Mouse (Mus musculus) liver, embryonic 13.5 days (tissue): Measurements from ENCODE around the gene Abhd14b. TPM values are rescaled to one million over a fixed set of nuclear protein-coding genes. Genes with fewer than 3 reads are reported as not detected.
"Not testable (repeated sequence)": the region's sequence is repeated elsewhere in the genome, so short reads cannot be mapped to it uniquely, and the experiment has no call there.

Experiments
- ATAC-seq: fragments of 200-750 bp; cut with Nextera tagmentation; 2 replicates; pipeline ENCODE4 v1.8.0; 2017; ENCODE audit warnings: low read depth, mild to moderate bottlenecking, moderate number of reproducible peaks, moderate library complexity
- DNase-seq: peaks from one replicate; pipeline ENCODE4 v3.0.0; 2022
- H3K27ac ChIP-seq: fragments of 300-500 bp; sonication (generic); 2 replicates; pipeline ENCODE4 v1.5.1; 2015; ENCODE audit warnings: moderate library complexity, mild to moderate bottlenecking, inconsistent platforms
- H3K27me3 ChIP-seq: fragments of 300-500 bp; sonication (generic); 2 replicates; pipeline ENCODE4 v1.6.1; 2015; ENCODE audit warnings: mild to moderate bottlenecking, inconsistent platforms
- H3K36me3 ChIP-seq: fragments of 300-500 bp; sonication (generic); 2 replicates; pipeline ENCODE4 v1.6.1; 2015; ENCODE audit warnings: mild to moderate bottlenecking, inconsistent platforms
- H3K4me1 ChIP-seq: fragments of 300-500 bp; sonication (generic); replicated peaks from 2 replicates; pipeline ENCODE4 v1.6.1; 2015; ENCODE audit warnings: inconsistent platforms
- H3K4me2 ChIP-seq: fragments of 300-500 bp; sonication (generic); 2 replicates; pipeline ENCODE4 v1.6.1; 2015; ENCODE audit warnings: inconsistent platforms, mild to moderate bottlenecking, moderate library complexity
- H3K4me3 ChIP-seq: fragments of 300-500 bp; sonication (generic); replicated peaks from 2 replicates; pipeline ENCODE4 v1.5.1; 2015; ENCODE audit warnings: mild to moderate bottlenecking, inconsistent platforms
- H3K9ac ChIP-seq: fragments of 300-500 bp; sonication (generic); 2 replicates; pipeline ENCODE4 v1.6.1; 2015; ENCODE audit warnings: mild to moderate bottlenecking, inconsistent platforms
- H3K9me3 ChIP-seq: fragments of 300-500 bp; sonication (generic); replicated peaks from 2 replicates; pipeline ENCODE4 v1.6.1; 2016; ENCODE audit warnings: inconsistent platforms
- WGBS: fragments of 180-500 bp; shearing (Covaris S2); methylation state at CpG from one replicate; pipeline ENCODE4 v1.1.7; 2015; ENCODE audit not compliant: insufficient replicate concordance; 5-methylcytosine and 5-hydroxymethylcytosine counted together
- polyA plus RNA-seq: library from polyadenylated mRNA; unstranded; fragments of >200 nt; fragmentation: Nextera tagmentation; extraction: Ambion mirVana; gene quantifications from 2 replicates; pipeline ENCODE4 v1.2.1, GENCODE M21; 2015

The Abhd14b gene
- polyA plus RNA-seq, 1 experiment from 2014 or later = 16.7 TPM

- H3K4me3 ChIP-seq = peak within 1 kb of the TSS; percentile 75
- H3K4me1 ChIP-seq = peaks cover 51% of the 10 kb centered on the region
- peak within 1 kb of the TSS; percentile 98 for H3K4me2 ChIP-seq
- 0 out of 2 replicates have a peak within 1 kb of the TSS, but pooled peaks have one; percentile 35 for H3K27ac ChIP-seq
- ATAC-seq (peak; percentile 98), DNase-seq (peak; percentile 99)
- no peaks in the 10 kb centered on the region for H3K27me3 ChIP-seq
- peak within 1 kb of the TSS; percentile 73 for H3K9ac ChIP-seq
- H3K36me3 ChIP-seq = peaks cover 25% of the 10 kb centered on the region
- 0% methylated on average over 41 of the region's 41 CpGs for WGBS
- H3K9me3 ChIP-seq = no peaks in the 10 kb centered on the region
These were observed 29.7 kb downstream of the Abhd14b start, which contains the start of gene Parp3 for GRCm38 (mm10) chr9:106476924-106477484. Gene Parp3, minus strand, starts transcription at chr9:106476949.

- no peak overlapping the region for H3K27ac ChIP-seq
- peak overlapping the region; percentile 73 for H3K9ac ChIP-seq
- peak overlapping the region; percentile 98 for H3K4me2 ChIP-seq
- under 1% methylated on average over 16 of the region's 16 CpGs for WGBS
- peak overlapping the region; percentile 75 for H3K4me3 ChIP-seq
- no peaks in the 10 kb centered on the region for H3K27me3 ChIP-seq
- DNase-seq (no peak), ATAC-seq (no peak)
- peaks cover 51% of the 10 kb centered on the region for H3K4me1 ChIP-seq
- H3K9me3 ChIP-seq = no peaks in the 10 kb centered on the region
- H3K36me3 ChIP-seq = peaks cover 29% of the 10 kb centered on the region
These were observed 30.4 kb downstream of the Abhd14b start for GRCm38 (mm10) chr9:106477649-106478048.

- ATAC-seq = no peak
- H3K4me3 ChIP-seq = peak overlapping the region; percentile 75
- H3K27ac ChIP-seq = no peak overlapping the region
- DNase-seq = no peak
- WGBS = 62% methylated on average over 9 of the region's 9 CpGs
- H3K36me3 ChIP-seq = peaks cover 33% of the 10 kb centered on the region
- H3K4me1 ChIP-seq = peaks cover 51% of the 10 kb centered on the region
- H3K4me2 ChIP-seq = peak overlapping the region; percentile 98
- H3K9me3 ChIP-seq = no peaks in the 10 kb centered on the region
- no peaks in the 10 kb centered on the region for H3K27me3 ChIP-seq
- peak overlapping the region; percentile 73 for H3K9ac ChIP-seq
These were observed 30.8 kb downstream of the Abhd14b start for GRCm38 (mm10) chr9:106478101-106478500.

- no peak for ATAC-seq
- H3K27ac ChIP-seq = no peak overlapping the region
- H3K9ac ChIP-seq = no peak overlapping the region
- WGBS = 70% methylated on average over 7 of the region's 7 CpGs
- peaks cover 35% of the 10 kb centered on the region for H3K4me1 ChIP-seq
- H3K9me3 ChIP-seq = no peaks in the 10 kb centered on the region
- H3K4me2 ChIP-seq = no peak overlapping the region
- no peak overlapping the region for H3K4me3 ChIP-seq
- no peaks in the 10 kb centered on the region for H3K27me3 ChIP-seq
- H3K36me3 ChIP-seq = peaks cover 57% of the 10 kb centered on the region
- no peak for DNase-seq
These were observed 33.3 kb downstream of the Abhd14b start for GRCm38 (mm10) chr9:106480541-106480940.

- no peak for ATAC-seq
- Histone ChIP-seq H3K4me2 (no peak overlapping the region), H3K27me3 (no peaks in the 10 kb centered on the region), H3K9ac (no peak overlapping the region), H3K27ac (no peak overlapping the region), H3K9me3 (no peaks in the 10 kb centered on the region), H3K4me1 (peaks cover 30% of the 10 kb centered on the region), H3K36me3 (peaks cover 63% of the 10 kb centered on the region), H3K4me3 (no peak overlapping the region)
- no peak for DNase-seq
- 77% methylated on average over 15 of the region's 15 CpGs for WGBS
These were observed 33.8 kb downstream of the Abhd14b start for GRCm38 (mm10) chr9:106481075-106481474.

- no peak overlapping the region for H3K4me3 ChIP-seq
- no peak overlapping the region for H3K4me2 ChIP-seq
- no peak overlapping the region for H3K27ac ChIP-seq
- H3K4me1 ChIP-seq = peaks cover 24% of the 10 kb centered on the region
- H3K27me3 ChIP-seq = no peaks in the 10 kb centered on the region
- ATAC-seq = no peak
- WGBS = 81% methylated on average over 13 of the region's 13 CpGs
- H3K36me3 ChIP-seq = peaks cover 64% of the 10 kb centered on the region
- no peak for DNase-seq
- H3K9ac ChIP-seq = no peak overlapping the region
- H3K9me3 ChIP-seq = no peaks in the 10 kb centered on the region
These were observed 34.4 kb downstream of the Abhd14b start for GRCm38 (mm10) chr9:106481676-106482075.

GRCm38 (mm10) chr9:106482578-106483115 is 35.4 kb downstream of the Abhd14b start:
- peaks cover 64% of the 10 kb centered on the region for H3K36me3 ChIP-seq
- H3K4me2 ChIP-seq = no peak overlapping the region
- no peaks in the 10 kb centered on the region for H3K9me3 ChIP-seq
- H3K27ac ChIP-seq = no peak overlapping the region
- no peak overlapping the region for H3K9ac ChIP-seq
- DNase-seq (no peak), ATAC-seq (no peak)
- peaks cover 17% of the 10 kb centered on the region for H3K4me1 ChIP-seq
- H3K4me3 ChIP-seq = no peak overlapping the region
- no peaks in the 10 kb centered on the region for H3K27me3 ChIP-seq
- 80% methylated on average over 17 of the region's 17 CpGs for WGBS

GRCm38 (mm10) chr9:106483136-106483535 is 35.9 kb downstream of the Abhd14b start:
- 91% methylated on average over 10 of the region's 10 CpGs for WGBS
- Histone ChIP-seq H3K4me1 (peaks cover 13% of the 10 kb centered on the region), H3K4me2 (no peak overlapping the region), H3K27ac (no peak overlapping the region), H3K27me3 (no peaks in the 10 kb centered on the region), H3K36me3 (peaks cover 64% of the 10 kb centered on the region), H3K4me3 (no peak overlapping the region), H3K9me3 (no peaks in the 10 kb centered on the region), H3K9ac (no peak overlapping the region)
- ATAC-seq = no peak; the same call in 1 of the 2 replicates
- no peak for DNase-seq

- H3K36me3 ChIP-seq = peaks cover 64% of the 10 kb centered on the region
- ATAC-seq (0 out of 2 replicates have a peak, but pooled peaks have one; percentile 11), DNase-seq (no peak)
- no peaks in the 10 kb centered on the region for H3K27me3 ChIP-seq
- H3K4me1 ChIP-seq = peaks cover 8% of the 10 kb centered on the region
- no peak overlapping the region for H3K4me2 ChIP-seq
- 88% methylated on average over 17 of the region's 17 CpGs for WGBS
- H3K9ac ChIP-seq = no peak overlapping the region
- no peaks in the 10 kb centered on the region for H3K9me3 ChIP-seq
- H3K27ac ChIP-seq = no peak overlapping the region
- H3K4me3 ChIP-seq = no peak overlapping the region
These were observed 36.3 kb downstream of the Abhd14b start for GRCm38 (mm10) chr9:106483606-106484005.

- H3K4me1 ChIP-seq = no peaks in the 10 kb centered on the region
- H3K4me2 ChIP-seq = no peak overlapping the region
- DNase-seq (no peak), ATAC-seq (no peak)
- WGBS = 85% methylated on average over 10 of the region's 10 CpGs
- H3K27ac ChIP-seq = no peak overlapping the region
- H3K4me3 ChIP-seq = no peak overlapping the region
- no peaks in the 10 kb centered on the region for H3K27me3 ChIP-seq
- H3K9me3 ChIP-seq = no peaks in the 10 kb centered on the region
- H3K9ac ChIP-seq = no peak overlapping the region
- H3K36me3 ChIP-seq = peaks cover 57% of the 10 kb centered on the region
These were observed 37.8 kb downstream of the Abhd14b start for GRCm38 (mm10) chr9:106485076-106485475.

GRCm38 (mm10) chr9:106487602-106488001 is 40.3 kb downstream of the Abhd14b start:
- peaks cover 36% of the 10 kb centered on the region for H3K36me3 ChIP-seq
- WGBS = 62% methylated on average over 6 of the region's 6 CpGs

GRCm38 (mm10) chr9:106499667-106500066 is 52.4 kb downstream of the Abhd14b start, which contains the start of gene Iqcf1:
Gene Iqcf1, plus strand, starts transcription at chr9:106499967.
- Histone ChIP-seq H3K4me2 (no peak within 1 kb of the TSS), H3K9ac (no peak within 1 kb of the TSS), H3K27me3 (no peaks in the 10 kb centered on the region), H3K4me3 (no peak within 1 kb of the TSS), H3K4me1 (no peaks in the 10 kb centered on the region), H3K9me3 (no peaks in the 10 kb centered on the region), H3K27ac (no peak within 1 kb of the TSS), H3K36me3 (no peaks in the 10 kb centered on the region)
- WGBS = 80% methylated on average over 6 of the region's 6 CpGs
- ATAC-seq = no peak
- DNase-seq = no peak

More at GRCm38 (mm10) chr9:106487602-106488001, 40.3 kb downstream of the Abhd14b start:
- not testable (repeated sequence) for H3K4me3 ChIP-seq, DNase-seq, H3K4me1 ChIP-seq, H3K9me3 ChIP-seq, H3K9ac ChIP-seq, H3K4me2 ChIP-seq, H3K27me3 ChIP-seq, H3K27ac ChIP-seq, ATAC-seq
